Mouse (Mus musculus) olfactory bulb, adult 2 months (tissue): Measurements from ENCODE around the gene 1190007I07Rik.

Experiments
- CTCF ChIP-seq: fragments of 200-500 bp; IDR thresholded peaks from 2 replicates; pipeline ENCODE4 v1.5.1; 2012; ENCODE audit warnings: low read depth, mild to moderate bottlenecking, low read length, moderate library complexity; ENCODE audit not compliant: insufficient read depth
- POLR2A ChIP-seq: fragments of 200-500 bp; IDR thresholded peaks from 2 replicates; pipeline ENCODE4 v1.6.1; 2012; ENCODE audit warnings: mild to moderate bottlenecking, low read depth, low read length, moderate library complexity; ENCODE audit not compliant: insufficient read depth

GRCm38 (mm10) chr10:82662267-82662990, 39.4 kb upstream of the 1190007I07Rik start:
- TF ChIP-seq CTCF (no peak), POLR2A (no peak)
